Mouse (Mus musculus): ENCODE measurements around the gene H1fnt. TPM values are rescaled to one million over a fixed set of nuclear protein-coding genes. Genes with fewer than 3 reads are reported as not detected.
A peak's percentile ranks its signal among the peaks of the same experiment; 100 is the strongest.

The H1fnt gene
- not detected in 2 replicates for polyA plus RNA-seq (2016; fragmentation: Nextera tagmentation; extraction: Ambion mirVana)

- Histone ChIP-seq H3K9me3 (no peaks in the 10 kb centered on the region), H3K27ac (no peak within 1 kb of the TSS), H3K36me3 (no peaks in the 10 kb centered on the region), H3K4me1 (no peaks in the 10 kb centered on the region), H3K27me3 (no peaks in the 10 kb centered on the region), H3K4me2 (replicated peaks) (no peak within 1 kb of the TSS), H3K9ac (no peak within 1 kb of the TSS), H3K4me3 (no peak within 1 kb of the TSS)
- 77% methylated on average over 8 of the region's 8 CpGs for WGBS
- no peak for ATAC-seq (ENCODE audit: insufficient number of reproducible peaks, insufficient read depth, low FRiP score, low TSS enrichment)
Observed at GRCm38 (mm10) chr15:98257193-98257592, at the start of gene H1fnt. Gene H1fnt (minus strand): TSS chr15:98257293.

GRCm38 (mm10) chr15:98295628-98296551 is 38.8 kb upstream of the H1fnt start, which contains the start of gene Zfp641:
Gene Zfp641 (minus strand): TSS chr15:98296161.
- H3K36me3 ChIP-seq = no peaks in the 10 kb centered on the region
- H3K27me3 ChIP-seq = peaks cover 5% of the 10 kb centered on the region; the same call in 1 of the 2 replicates
- peak within 1 kb of the TSS; percentile 99 for H3K4me2 ChIP-seq (replicated peaks)
- no peak within 1 kb of the TSS for H3K27ac ChIP-seq
- peak within 1 kb of the TSS; percentile 71 for H3K9ac ChIP-seq
- no peaks in the 10 kb centered on the region for H3K9me3 ChIP-seq
- H3K4me3 ChIP-seq = peak within 1 kb of the TSS; percentile 66
- H3K4me1 ChIP-seq = no peaks in the 10 kb centered on the region
- 2% methylated on average over 56 of the region's 60 CpGs for WGBS
- ATAC-seq (ENCODE audit: insufficient number of reproducible peaks, insufficient read depth, low FRiP score, low TSS enrichment) = no peak

- H3K4me3 ChIP-seq = no peak overlapping the region
- H3K4me1 ChIP-seq = no peaks in the 10 kb centered on the region
- no peaks in the 10 kb centered on the region for H3K9me3 ChIP-seq
- H3K36me3 ChIP-seq = no peaks in the 10 kb centered on the region
- H3K4me2 ChIP-seq (replicated peaks) = no peak overlapping the region
- no peak overlapping the region for H3K27ac ChIP-seq
- no peak overlapping the region for H3K9ac ChIP-seq
- ATAC-seq (ENCODE audit: insufficient number of reproducible peaks, insufficient read depth, low FRiP score, low TSS enrichment) = no peak
- WGBS = 92% methylated on average over 8 of the region's 8 CpGs
- H3K27me3 ChIP-seq = peaks cover 5% of the 10 kb centered on the region; the same call in 1 of the 2 replicates
Observed at GRCm38 (mm10) chr15:98293651-98294050, 36.6 kb upstream of the H1fnt start.

GRCm38 (mm10) chr15:98288566-98288965 is 31.5 kb upstream of the H1fnt start:
- H3K4me1 ChIP-seq = no peaks in the 10 kb centered on the region
- WGBS = 72% methylated on average over 12 of the region's 12 CpGs
- ATAC-seq (ENCODE audit: insufficient number of reproducible peaks, insufficient read depth, low FRiP score, low TSS enrichment) = no peak
- H3K27ac ChIP-seq = no peak overlapping the region
- no peaks in the 10 kb centered on the region for H3K36me3 ChIP-seq
- peaks cover 6% of the 10 kb centered on the region for H3K27me3 ChIP-seq
- no peaks in the 10 kb centered on the region for H3K9me3 ChIP-seq
- H3K4me2 ChIP-seq (replicated peaks) = no peak overlapping the region
- no peak overlapping the region for H3K9ac ChIP-seq
- H3K4me3 ChIP-seq = no peak overlapping the region

GRCm38 (mm10) chr15:98286418-98286817 is 29.3 kb upstream of the H1fnt start:
- WGBS = 68% methylated on average over 7 of the region's 7 CpGs
- Histone ChIP-seq H3K27me3 (peaks cover 6% of the 10 kb centered on the region), H3K36me3 (no peaks in the 10 kb centered on the region), H3K27ac (peak overlapping the region; percentile 8; the same call in 1 of the 2 replicates), H3K4me2 (replicated peaks) (no peak overlapping the region), H3K4me3 (no peak overlapping the region), H3K4me1 (no peaks in the 10 kb centered on the region), H3K9ac (no peak overlapping the region), H3K9me3 (no peaks in the 10 kb centered on the region)
- no peak for ATAC-seq (ENCODE audit: insufficient number of reproducible peaks, insufficient read depth, low FRiP score, low TSS enrichment)

GRCm38 (mm10) chr15:98257776-98258175 is 683 bp upstream of the H1fnt start:
- Histone ChIP-seq H3K27ac (no peak overlapping the region), H3K4me1 (no peaks in the 10 kb centered on the region), H3K27me3 (no peaks in the 10 kb centered on the region), H3K9me3 (no peaks in the 10 kb centered on the region), H3K9ac (no peak overlapping the region), H3K4me3 (no peak overlapping the region), H3K36me3 (no peaks in the 10 kb centered on the region), H3K4me2 (replicated peaks) (no peak overlapping the region)
- ATAC-seq (ENCODE audit: insufficient number of reproducible peaks, insufficient read depth, low FRiP score, low TSS enrichment) = no peak
- WGBS = 84% methylated on average over 7 of the region's 7 CpGs

GRCm38 (mm10) chr15:98256271-98256670 is 822 bp downstream of the H1fnt start:
- H3K4me2 ChIP-seq (replicated peaks) = no peak overlapping the region
- H3K27me3 ChIP-seq = no peaks in the 10 kb centered on the region
- no peaks in the 10 kb centered on the region for H3K9me3 ChIP-seq
- H3K4me3 ChIP-seq = no peak overlapping the region
- no peak for ATAC-seq (ENCODE audit: insufficient number of reproducible peaks, insufficient read depth, low FRiP score, low TSS enrichment)
- 95% methylated on average over 13 of the region's 13 CpGs for WGBS
- H3K9ac ChIP-seq = no peak overlapping the region
- H3K27ac ChIP-seq = no peak overlapping the region
- no peaks in the 10 kb centered on the region for H3K4me1 ChIP-seq
- H3K36me3 ChIP-seq = no peaks in the 10 kb centered on the region

GRCm38 (mm10) chr15:98235442-98235841 is 21.7 kb downstream of the H1fnt start:
- Histone ChIP-seq H3K36me3 (no peaks in the 10 kb centered on the region), H3K27ac (no peak overlapping the region), H3K27me3 (peaks cover 6% of the 10 kb centered on the region; the same call in 1 of the 2 replicates), H3K4me2 (replicated peaks) (no peak overlapping the region), H3K4me1 (no peaks in the 10 kb centered on the region), H3K9me3 (no peaks in the 10 kb centered on the region), H3K9ac (no peak overlapping the region), H3K4me3 (no peak overlapping the region)
- WGBS = 94% methylated on average over 4 of the region's 4 CpGs
- no peak for ATAC-seq (ENCODE audit: insufficient number of reproducible peaks, insufficient read depth, low FRiP score, low TSS enrichment)

- WGBS = 87% methylated on average over 4 of the region's 4 CpGs
- Histone ChIP-seq H3K9me3 (no peaks in the 10 kb centered on the region), H3K27ac (no peak within 1 kb of the TSS), H3K9ac (no peak within 1 kb of the TSS), H3K27me3 (peaks cover 6% of the 10 kb centered on the region; the same call in 1 of the 2 replicates), H3K4me3 (no peak within 1 kb of the TSS), H3K4me2 (replicated peaks) (no peak within 1 kb of the TSS), H3K4me1 (no peaks in the 10 kb centered on the region), H3K36me3 (no peaks in the 10 kb centered on the region)
- no peak for ATAC-seq (ENCODE audit: insufficient number of reproducible peaks, insufficient read depth, low FRiP score, low TSS enrichment)
Observed at GRCm38 (mm10) chr15:98234350-98234749, 22.7 kb downstream of the H1fnt start, which contains the start of gene Olfr286. Gene Olfr286 (minus strand): TSS chr15:98234450.

GRCm38 (mm10) chr15:98226096-98226495 is 31.0 kb downstream of the H1fnt start:
- ATAC-seq (ENCODE audit: insufficient number of reproducible peaks, insufficient read depth, low FRiP score, low TSS enrichment) = no peak
- Histone ChIP-seq H3K27me3 (no peaks in the 10 kb centered on the region), H3K36me3 (no peaks in the 10 kb centered on the region), H3K4me3 (no peak overlapping the region), H3K9me3 (no peaks in the 10 kb centered on the region), H3K4me2 (replicated peaks) (no peak overlapping the region), H3K27ac (no peak overlapping the region), H3K9ac (no peak overlapping the region), H3K4me1 (no peaks in the 10 kb centered on the region)
- WGBS = 69% methylated on average over 7 of the region's 7 CpGs

GRCm38 (mm10) chr15:98225610-98226009 is 31.5 kb downstream of the H1fnt start:
- no peak overlapping the region for H3K27ac ChIP-seq
- H3K4me1 ChIP-seq = no peaks in the 10 kb centered on the region
- H3K4me2 ChIP-seq (replicated peaks) = no peak overlapping the region
- no peaks in the 10 kb centered on the region for H3K36me3 ChIP-seq
- WGBS = 41% methylated on average over 16 of the region's 16 CpGs
- H3K4me3 ChIP-seq = no peak overlapping the region
- H3K9ac ChIP-seq = no peak overlapping the region
- no peak for ATAC-seq (ENCODE audit: insufficient number of reproducible peaks, insufficient read depth, low FRiP score, low TSS enrichment)
- H3K27me3 ChIP-seq = no peaks in the 10 kb centered on the region
- H3K9me3 ChIP-seq = no peaks in the 10 kb centered on the region

GRCm38 (mm10) chr15:98222377-98222776 is 34.7 kb downstream of the H1fnt start:
- Histone ChIP-seq H3K36me3 (no peaks in the 10 kb centered on the region), H3K4me2 (replicated peaks) (no peak overlapping the region), H3K27me3 (no peaks in the 10 kb centered on the region), H3K9ac (no peak overlapping the region), H3K4me1 (no peaks in the 10 kb centered on the region), H3K9me3 (no peaks in the 10 kb centered on the region), H3K27ac (no peak overlapping the region), H3K4me3 (no peak overlapping the region)
- no peak for ATAC-seq (ENCODE audit: insufficient number of reproducible peaks, insufficient read depth, low FRiP score, low TSS enrichment)

All from embryonic facial prominence, embryonic 12.5 days (tissue).